In genomic region chr2:60367204-60367603, GRCm38 (mm10) we compare ENCODE assay signal across 23 mouse cellular contexts.
"Had no signal": no experiment of that assay in that cellular context is flagged by ENCODE, and none has a peak within 500 bp of the region (broad histone marks: within the 10 kb centered on the region; RNA-seq: fewer than 3 reads in every experiment).

No protein-coding gene starts in this region.

- H3K4me3 ChIP-seq: heart, embryonic 13.5 days; heart, embryonic 15.5 days; hindbrain, embryonic 13.5 days; hindbrain, embryonic 15.5 days; limb, embryonic 13.5 days; limb, embryonic 15.5 days; liver, embryonic 12.5 days had no signal

- DNase-seq: gastrocnemius, postnatal 14 days; gastrocnemius, postnatal 36 days; heart, adult 18-20 months; heart, postnatal 14 days; heart, postnatal 36 days; kidney, adult 18-20 months; kidney, adult 8-10 months; kidney, postnatal 14 days; kidney, postnatal 36 days; layer of hippocampus, adult 9-11 months; layer of hippocampus, postnatal 36 days; left cerebral cortex, postnatal 4 days had no signal

- H3K27ac ChIP-seq: heart, embryonic 13.5 days; heart, embryonic 15.5 days; hindbrain, embryonic 13.5 days; hindbrain, embryonic 15.5 days; hindbrain, postnatal 0 days; limb, embryonic 13.5 days; limb, embryonic 15.5 days; liver, embryonic 12.5 days; liver, embryonic 14.5 days had no signal

- H3K36me3 ChIP-seq: heart, embryonic 13.5 days; heart, embryonic 15.5 days; hindbrain, embryonic 13.5 days; hindbrain, embryonic 15.5 days; limb, embryonic 13.5 days; limb, embryonic 15.5 days; liver, embryonic 12.5 days had no signal

- H3K4me2 ChIP-seq: heart, embryonic 11.5 days; heart, embryonic 13.5 days; heart, embryonic 15.5 days; hindbrain, embryonic 13.5 days; hindbrain, embryonic 15.5 days; limb, embryonic 13.5 days; limb, embryonic 15.5 days; liver, embryonic 12.5 days had no signal

- H3K27me3 ChIP-seq: heart, embryonic 13.5 days; heart, embryonic 15.5 days; hindbrain, embryonic 13.5 days; hindbrain, embryonic 15.5 days; limb, embryonic 13.5 days; limb, embryonic 15.5 days; liver, embryonic 12.5 days had no signal

- ATAC-seq: hindbrain, postnatal 0 days; intestine, embryonic 16.5 days; liver, embryonic 12.5 days had no signal

- H3K9ac ChIP-seq: heart, embryonic 13.5 days; heart, embryonic 15.5 days; hindbrain, embryonic 13.5 days; hindbrain, embryonic 15.5 days; limb, embryonic 13.5 days; limb, embryonic 15.5 days; liver, embryonic 12.5 days; liver, embryonic 14.5 days had no signal

- H3K9me3 ChIP-seq: heart, embryonic 13.5 days; heart, embryonic 15.5 days; hindbrain, embryonic 13.5 days; hindbrain, embryonic 15.5 days; limb, embryonic 13.5 days; limb, embryonic 15.5 days; liver, embryonic 12.5 days had no signal

- H3K4me1 ChIP-seq: hindbrain, embryonic 13.5 days; hindbrain, embryonic 15.5 days; limb, embryonic 13.5 days; limb, embryonic 15.5 days; liver, embryonic 12.5 days had no signal
